Comparison of ENCODE assay signal across 25 mouse cellular contexts in the genomic region with DNA sequence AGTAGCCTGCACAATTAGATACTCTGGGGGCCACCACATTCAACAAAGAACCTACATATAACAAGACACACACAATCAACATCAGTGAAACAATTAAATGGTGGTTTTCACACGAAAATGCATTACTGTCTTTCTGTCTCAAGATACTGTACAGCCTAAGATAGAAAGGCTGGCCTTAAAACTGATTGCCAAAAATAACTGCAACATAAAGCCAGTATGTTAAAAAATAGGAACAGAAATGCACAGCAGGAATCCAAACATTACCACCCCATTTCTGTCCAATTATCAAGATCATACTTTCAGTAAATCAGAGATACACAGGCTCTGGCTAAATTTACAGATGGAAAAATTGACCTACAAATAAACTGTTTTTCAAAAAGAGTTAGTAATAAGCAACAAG. TPM values are rescaled to one million over a fixed set of nuclear protein-coding genes. Genes with fewer than 3 reads are reported as not detected.
DNase-seq lines count a peak whose midpoint lies in the region; ATAC-seq and TF ChIP-seq lines count a peak whose summit lies in the region.
"Had no signal": no experiment of that assay in that cellular context is flagged by ENCODE, and none has a peak within 500 bp of the region (broad histone marks: within the 10 kb centered on the region; RNA-seq: fewer than 3 reads in every experiment).

No protein-coding gene starts in this region.

- H3K9ac ChIP-seq in heart, adult 2 months (ENCODE audit: low read depth, low read length): no peak overlapping the region
- H3K9ac ChIP-seq in heart, embryonic 15.5 days: no peak overlapping the region
- H3K9ac ChIP-seq in lung, embryonic 16.5 days (ENCODE audit: low read length): no peak overlapping the region
- H3K9ac ChIP-seq: forebrain, embryonic 13.5 days; hindbrain, embryonic 14.5 days had no signal

- TF ChIP-seq CTCF in heart, adult 2 months (IDR thresholded peaks at IDR 0.05): no peak
- TF ChIP-seq CTCF in layer of hippocampus, adult 2 months (conservative IDR thresholded peaks at IDR 0.05): no peak

- TF ChIP-seq POLR2A in heart, adult 2 months (IDR thresholded peaks at IDR 0.05; ENCODE audit: insufficient read depth, low read depth, low read length): no peak

- H3K4me1 ChIP-seq in heart, adult 2 months (ENCODE audit: control insufficient read depth, insufficient read depth, low read length): peaks cover 4% of the 10 kb centered on the region
- H3K4me1 ChIP-seq in heart, embryonic 10.5 days: peaks cover 17% of the 10 kb centered on the region
- peaks cover 22% of the 10 kb centered on the region for H3K4me1 ChIP-seq in heart, embryonic 15.5 days (replicated peaks)
- H3K4me1 ChIP-seq in lung, embryonic 16.5 days (replicated peaks; ENCODE audit: control insufficient read depth, insufficient read depth, low read length): peaks cover 18% of the 10 kb centered on the region

- whole genome bisulfite sequencing in heart, adult 2 months: 11% methylated on average over 1 of the region's 1 CpGs
- WGBS in heart, embryonic 10.5 days: 37% methylated on average over 1 of the region's 1 CpGs
- WGBS in heart, embryonic 15.5 days: 14% methylated on average over 1 of the region's 1 CpGs
- 32% methylated on average over 1 of the region's 1 CpGs for WGBS in lung, embryonic 16.5 days

- H3K27me3 ChIP-seq in heart, adult 2 months (ENCODE audit: control insufficient read depth, insufficient read depth, low read length): no peaks in the 10 kb centered on the region
- H3K27me3 ChIP-seq in heart, embryonic 10.5 days (ENCODE audit: insufficient read depth, poor library complexity, severe bottlenecking): no peaks in the 10 kb centered on the region
- H3K27me3 ChIP-seq in heart, embryonic 15.5 days: no peaks in the 10 kb centered on the region
- H3K27me3 ChIP-seq in lung, embryonic 16.5 days (ENCODE audit: control insufficient read depth, insufficient read depth, low read depth, low read length): no peaks in the 10 kb centered on the region
- H3K27me3 ChIP-seq: forebrain, embryonic 13.5 days; Patski had no signal

- ATAC-seq in heart, embryonic 15.5 days (replicated peaks; ENCODE audit: insufficient number of reproducible peaks, insufficient read depth, low FRiP score, low read depth): no peak
- ATAC-seq in lung, embryonic 16.5 days (ENCODE audit: low read depth): no peak; the same call in 1 of the 2 replicates
- ATAC-seq: forebrain, embryonic 13.5 days; hindbrain, postnatal 0 days; inflammation-experienced regulatory T-cells, adult 6 months; intestine, embryonic 16.5 days; Patski had no signal

- DNase-seq in heart, adult 2 months: no peak
- no peak for DNase-seq in heart, embryonic 10.5 days (ENCODE audit: low spot score)
- DNase-seq in heart, postnatal 4 days: no peak
- no peak for DNase-seq in layer of hippocampus, adult 2 months (ENCODE audit: low spot score in 2 of 2)
- DNase-seq in layer of hippocampus, adult 8-10 months (ENCODE audit: low spot score in 2 of 2): no peak
- no peak for DNase-seq in lung, postnatal 10 days
- DNase-seq: adrenal gland, postnatal 10 days; cerebellum, adult 18-20 months; cerebellum, adult 9-10 months; cerebellum, postnatal 14 days; gastrocnemius, postnatal 10 days; gastrocnemius, postnatal 36 days had no signal

- no peaks in the 10 kb centered on the region for H3K79me2 ChIP-seq in heart, adult 2 months (replicated peaks; ENCODE audit: control insufficient read depth, insufficient read depth, low read length)

- H3K4me3 ChIP-seq in heart, adult 2 months: no peak overlapping the region
- H3K4me3 ChIP-seq in heart, embryonic 10.5 days: no peak overlapping the region
- H3K4me3 ChIP-seq in heart, embryonic 15.5 days: no peak overlapping the region
- no peak overlapping the region for H3K4me3 ChIP-seq in layer of hippocampus, adult 2 months
- no peak overlapping the region for H3K4me3 ChIP-seq in lung, embryonic 16.5 days (ENCODE audit: low read length)
- H3K4me3 ChIP-seq: forebrain, embryonic 10.5 days; forebrain, embryonic 13.5 days had no signal

- H3K9me3 ChIP-seq in heart, embryonic 10.5 days: no peaks in the 10 kb centered on the region
- no peaks in the 10 kb centered on the region for H3K9me3 ChIP-seq in heart, embryonic 15.5 days (replicated peaks)
- H3K9me3 ChIP-seq in lung, embryonic 16.5 days (ENCODE audit: control insufficient read depth, low read length): no peaks in the 10 kb centered on the region
- H3K9me3 ChIP-seq: forebrain, embryonic 10.5 days; forebrain, embryonic 13.5 days had no signal

- peaks cover 8% of the 10 kb centered on the region for H3K36me3 ChIP-seq in heart, adult 2 months (ENCODE audit: control insufficient read depth, insufficient read depth, low read length)
- H3K36me3 ChIP-seq in heart, embryonic 10.5 days: no peaks in the 10 kb centered on the region
- no peaks in the 10 kb centered on the region for H3K36me3 ChIP-seq in heart, embryonic 15.5 days
- H3K36me3 ChIP-seq in lung, embryonic 16.5 days (ENCODE audit: control insufficient read depth, insufficient read depth, low read length): no peaks in the 10 kb centered on the region

- peak overlapping the region; percentile 45; the same call in 1 of the 2 replicates for H3K27ac ChIP-seq in heart, adult 2 months
- H3K27ac ChIP-seq in heart, embryonic 10.5 days: no peak overlapping the region
- peak overlapping the region; percentile 41; the same call in 1 of the 2 replicates for H3K27ac ChIP-seq in heart, embryonic 15.5 days
- H3K27ac ChIP-seq in layer of hippocampus, adult 2 months: peak overlapping the region; percentile 72
- H3K27ac ChIP-seq in lung, embryonic 16.5 days (ENCODE audit: low read length): peak overlapping the region; percentile 66
- H3K27ac ChIP-seq: forebrain, embryonic 10.5 days; forebrain, embryonic 13.5 days; hindbrain, embryonic 14.5 days; hindbrain, postnatal 0 days had no signal

- no peak for TF ChIP-seq EP300 in heart, adult 2 months (IDR thresholded peaks at IDR 0.05; ENCODE audit: insufficient read depth, low read depth, low read length)

- no peak overlapping the region for H3K4me2 ChIP-seq in heart, embryonic 15.5 days
- H3K4me2 ChIP-seq in lung, embryonic 16.5 days (ENCODE audit: low read depth, low read length): no peak overlapping the region
- H3K4me2 ChIP-seq: forebrain, embryonic 13.5 days; heart, embryonic 11.5 days; hindbrain, embryonic 14.5 days had no signal

- intact Hi-C loops in heart, adult 2 months (cut with DNase I): no loop called here

RNA-seq across cellular contexts. Expression of gene Bst1, which starts 41.7 kb away (rescaled TPM):
- total RNA-seq in heart, adult 2 months (2021): 1 to 10 TPM; 1.6 to 3.3 TPM
- 1.3 and 1.7 TPM in 2 replicates for polyA plus RNA-seq in heart, adult 2 months (2012; rRNA removed)
- polyA plus RNA-seq in heart, embryonic 10.5 days (2016; fragmentation: Nextera tagmentation; extraction: Ambion mirVana): 0.36 TPM in 1 of 2 replicates, not detected in the other
- 1.2 and 4.6 TPM in 2 replicates for polyA plus RNA-seq in heart, embryonic 15.5 days (2015; fragmentation: Nextera tagmentation; extraction: Ambion mirVana)
- 1 to 10 TPM in 1 of 2 experiments, under 1 TPM in 1; 0.71 to 2.1 TPM for total RNA-seq in heart, postnatal 4 days (2021)
- total RNA-seq in layer of hippocampus, adult 2 months (2021): not detected
- under 1 TPM in 1 of 4 experiments, not detected in 3; 0.37 TPM for total RNA-seq in layer of hippocampus, adult 8-10 months (2022)
- 2.0 and 2.6 TPM in 2 replicates for polyA plus RNA-seq in lung, embryonic 16.5 days (2015; fragmentation: Nextera tagmentation; extraction: Ambion mirVana)
- total RNA-seq: gastrocnemius, adult 18-20 months; hindbrain, postnatal 0 days had no signal
- polyA plus RNA-seq: forebrain, embryonic 13.5 days; forebrain, embryonic 16.5 days; hindbrain, embryonic 11.5 days; hindbrain, embryonic 14.5 days had no signal

RNA-seq across cellular contexts. Expression of gene Fbxl5, which starts 44.4 kb away (rescaled TPM):
- total RNA-seq in heart, adult 2 months (2021): 10 to 100 TPM; 32.6 to 39.0 TPM
- polyA plus RNA-seq in heart, adult 2 months (2012; rRNA removed): 20.1 and 32.0 TPM in 2 replicates
- polyA plus RNA-seq in heart, embryonic 10.5 days (2016; fragmentation: Nextera tagmentation; extraction: Ambion mirVana): 43.5 and 46.0 TPM in 2 replicates
- polyA plus RNA-seq in heart, embryonic 15.5 days (2015; fragmentation: Nextera tagmentation; extraction: Ambion mirVana): 42.6 and 47.0 TPM in 2 replicates
- 10 to 100 TPM; 35.7 to 37.8 TPM for total RNA-seq in heart, postnatal 4 days (2021)
- total RNA-seq in layer of hippocampus, adult 2 months (2021): 10 to 100 TPM; 89.3 to 97.2 TPM
- 100 to 1,000 TPM in 1 of 4 experiments, 10 to 100 TPM in 3; 80.2 to 102 (median 94.4) TPM for total RNA-seq in layer of hippocampus, adult 8-10 months (2022)
- 72.5 and 73.5 TPM in 2 replicates for polyA plus RNA-seq in lung, embryonic 16.5 days (2015; fragmentation: Nextera tagmentation; extraction: Ambion mirVana)
